Mouse (Mus musculus) embryonic fibroblast, embryonic 13.5 days (primary cell): ENCODE data around the gene Slc5a6.

Experiments used
- CTCF ChIP-seq: IDR thresholded peaks from 2 replicates; pipeline ENCODE4 v1.5.1; 2011; ENCODE audit warnings: mild to moderate bottlenecking, control low read depth, low read length, moderate library complexity, borderline replicate concordance; ENCODE audit not compliant: insufficient read depth
- POLR2A ChIP-seq: IDR thresholded peaks from 2 replicates; pipeline ENCODE4 v1.6.1; 2011; ENCODE audit warnings: low read depth, mild to moderate bottlenecking, control low read depth, low read length, moderate library complexity

- TF ChIP-seq POLR2A (no peak), CTCF (no peak)
These were observed 17.8 kb downstream of the Slc5a6 start for GRCm38 (mm10) chr5:31030926-31031325.
